Mouse (Mus musculus): ENCODE measurements around the gene Mak. TPM values are rescaled to one million over a fixed set of nuclear protein-coding genes. Genes with fewer than 3 reads are reported as not detected.
"Not testable (repeated sequence)": the region's sequence is repeated elsewhere in the genome, so short reads cannot be mapped to it uniquely, and the experiment has no call there.

Mak gene
- total RNA-seq, 2 experiments from 2014 or later = not detected

DNA sequence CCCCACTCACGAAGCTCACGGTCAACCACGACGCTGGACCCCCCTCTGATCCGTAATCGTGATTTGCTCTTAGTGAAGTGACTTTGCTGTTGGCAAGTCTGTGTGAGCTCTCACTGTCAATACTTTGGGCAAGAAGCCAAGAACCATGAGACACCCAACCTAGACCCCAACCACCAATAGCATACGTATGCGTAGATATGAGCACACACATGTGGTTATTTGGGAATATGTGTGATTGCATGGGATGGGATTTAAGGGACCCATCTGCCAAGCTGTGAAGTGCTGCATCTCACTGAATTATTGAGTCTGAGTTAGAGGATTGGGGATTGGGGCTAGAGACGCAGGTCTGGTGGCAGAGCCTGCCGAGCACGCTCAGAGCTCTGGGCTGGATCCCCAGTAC is 7.9 kb downstream of the Mak start:
- DNase-seq = no peak

DNA sequence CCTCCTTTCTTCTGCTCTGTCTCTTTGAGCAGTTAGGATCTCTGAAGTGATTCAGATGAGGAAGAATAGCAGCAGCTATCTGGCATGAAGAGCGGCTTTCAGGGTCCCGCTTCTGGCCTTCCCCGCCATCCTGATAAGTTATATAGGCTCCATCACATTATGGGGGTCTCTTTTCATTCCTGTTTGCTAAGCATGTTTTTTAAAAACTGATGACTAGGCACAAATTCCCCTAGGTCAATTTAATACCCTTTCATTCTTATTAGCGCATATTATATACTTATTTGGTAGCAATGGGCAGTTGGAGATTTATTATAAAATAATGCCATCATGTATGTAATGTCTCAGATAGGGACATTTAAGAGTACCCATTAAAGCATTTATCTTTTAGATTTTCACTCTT is 11.9 kb downstream of the Mak start:
- no peak for DNase-seq

DNA sequence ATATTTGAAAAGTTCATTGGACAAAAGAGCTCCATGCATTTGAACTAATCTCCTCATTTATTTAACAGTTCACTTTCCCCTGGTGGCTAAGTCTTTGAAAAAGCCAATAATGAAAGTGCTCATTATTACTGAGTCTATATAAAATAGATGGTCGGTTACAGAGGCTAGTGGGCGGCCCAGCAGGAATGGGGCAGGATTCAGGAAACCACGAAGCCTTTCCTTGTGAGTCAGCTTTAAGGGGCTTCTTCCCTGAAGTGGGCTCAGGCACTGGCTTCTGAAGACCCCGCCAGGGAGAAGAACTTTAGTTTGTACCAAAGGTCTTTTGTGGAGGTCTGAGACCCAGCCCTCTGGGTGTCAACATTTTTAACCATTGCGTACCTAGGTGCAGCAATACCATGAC is 27.5 kb downstream of the Mak start:
- DNase-seq = no peak

- no peak for DNase-seq
These were observed 32.2 kb downstream of the Mak start for GRCm38 (mm10) chr13:41047280-41047679.

GRCm38 (mm10) chr13:41045901-41046300 is 33.6 kb downstream of the Mak start:
- no peak for DNase-seq

- DNase-seq = no peak
These were observed 37.0 kb downstream of the Mak start for GRCm38 (mm10) chr13:41042511-41042910.

DNA sequence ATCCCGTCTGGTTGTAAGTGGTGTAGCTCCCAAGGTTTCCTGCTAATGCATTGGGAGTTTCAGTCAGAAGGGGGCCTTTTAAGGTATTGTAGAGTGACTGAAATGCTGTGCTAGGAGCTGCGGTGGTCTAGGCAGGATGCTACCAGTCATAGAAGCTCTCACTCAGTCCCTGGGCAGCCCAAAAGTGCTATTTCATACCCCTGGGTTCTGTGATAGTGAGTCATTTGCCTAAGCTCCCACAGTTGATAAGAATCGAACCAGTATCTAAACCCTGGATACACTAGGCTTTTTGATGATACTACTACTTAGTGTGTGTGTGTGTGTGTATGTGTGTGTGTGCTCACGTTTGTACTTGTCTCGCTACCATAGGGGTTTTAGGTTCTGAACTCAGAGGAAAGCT is 49.4 kb downstream of the Mak start:
- no peak for DNase-seq

DNA sequence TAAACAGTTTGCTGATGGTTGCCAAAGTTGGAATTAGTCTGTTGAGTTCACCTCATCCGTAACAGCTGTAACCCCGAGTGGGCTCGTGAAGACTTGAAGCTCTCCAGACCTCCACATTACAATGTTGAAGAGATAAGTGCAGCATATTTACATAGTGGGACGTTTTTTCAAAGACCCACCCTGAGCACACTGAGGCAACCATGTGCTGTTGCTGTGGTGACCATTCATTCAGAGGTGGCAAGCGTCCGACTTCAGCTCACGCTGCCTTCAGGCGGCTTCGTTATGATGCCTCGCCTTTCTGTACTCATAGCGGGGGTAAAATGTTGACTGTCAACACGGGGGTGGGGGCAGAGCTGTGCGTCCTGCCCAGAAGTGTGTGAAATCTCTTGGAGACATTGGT is 57.4 kb downstream of the Mak start:
- no peak for DNase-seq

DNA sequence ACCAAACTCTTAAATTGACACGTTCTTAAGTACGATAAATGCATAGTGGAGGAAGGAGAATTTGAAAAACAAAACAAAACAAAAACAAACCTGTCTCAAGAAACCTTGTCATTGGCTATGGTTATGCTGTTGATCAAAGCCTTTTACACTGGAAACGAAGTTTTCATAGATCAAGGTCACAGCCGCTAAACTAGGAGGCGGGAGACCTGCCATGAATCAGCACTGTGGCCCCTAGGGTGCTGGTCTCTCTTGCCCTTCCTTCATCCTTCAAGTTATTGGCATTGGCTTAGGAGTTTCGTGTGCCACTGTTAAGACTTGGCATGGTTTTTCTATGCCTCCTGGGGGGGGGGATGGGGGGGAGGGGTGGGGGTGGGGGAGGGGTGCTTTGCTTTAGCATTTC is 57.9 kb downstream of the Mak start:
- no peak for DNase-seq

- no peak for DNase-seq
These were observed 59.0 kb downstream of the Mak start for GRCm38 (mm10) chr13:41020494-41020893.

- no peak for DNase-seq
These were observed 60.5 kb downstream of the Mak start for GRCm38 (mm10) chr13:41018756-41019591.

- no peak for DNase-seq
These were observed 61.3 kb downstream of the Mak start for GRCm38 (mm10) chr13:41018236-41018635.

GRCm38 (mm10) chr13:41017832-41018231 is 61.7 kb downstream of the Mak start:
- no peak for DNase-seq

DNA sequence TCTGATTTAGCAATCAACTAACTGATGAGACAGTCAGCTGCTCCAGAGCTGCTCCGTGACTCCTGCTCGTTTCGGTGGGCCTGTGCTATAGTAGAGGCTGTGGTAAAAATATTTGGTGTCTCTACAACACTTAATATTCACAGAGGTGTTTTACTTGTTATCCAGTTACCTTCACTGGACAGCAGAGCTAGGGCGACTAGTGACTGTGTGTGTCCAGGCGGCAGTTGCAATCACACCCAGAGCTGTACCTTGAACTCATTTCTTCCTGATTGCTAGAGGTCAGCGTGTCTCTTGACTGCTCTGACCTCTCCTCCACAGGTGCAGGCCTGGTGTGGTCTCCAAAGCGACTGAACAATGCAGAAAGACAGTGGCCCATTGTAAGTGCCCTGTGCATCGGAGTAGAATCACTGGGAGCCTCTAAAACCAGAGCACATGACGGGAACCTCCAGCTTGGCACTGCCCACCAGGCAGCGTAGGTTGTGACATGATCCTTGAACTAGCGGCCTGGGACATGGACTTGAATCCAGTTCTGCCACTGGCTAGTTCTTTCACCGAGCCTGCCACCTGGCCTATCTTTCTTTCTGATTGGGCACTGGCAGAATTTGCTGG is 62.6 kb downstream of the Mak start:
- no peak for DNase-seq

- peak; percentile 96 for DNase-seq
These were observed 63.5 kb downstream of the Mak start, which contains the start of gene Tmem14c for GRCm38 (mm10) chr13:41015829-41016634. Gene Tmem14c (plus strand): TSS chr13:41016292.

DNA sequence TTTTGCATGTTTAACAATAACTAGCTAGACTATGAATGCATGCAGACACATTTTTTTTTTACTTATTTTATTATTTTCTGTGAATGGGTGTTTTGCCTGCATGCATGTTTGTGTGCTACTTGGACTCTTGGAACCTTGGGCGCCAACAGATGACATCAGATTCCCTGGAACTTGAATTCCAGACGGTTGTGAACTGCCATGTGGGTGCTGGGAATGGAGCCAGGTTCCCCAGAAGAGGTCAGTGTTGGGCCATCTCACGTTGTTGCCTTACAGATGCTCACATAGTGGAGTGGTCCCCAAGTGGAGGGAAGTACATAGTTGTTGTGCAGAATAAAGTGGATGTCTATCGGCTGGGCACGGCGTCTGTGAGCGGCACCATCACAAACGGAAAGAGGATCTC is 70.6 kb downstream of the Mak start:
- no peak for DNase-seq

- DNase-seq = no peak
These were observed 71.2 kb downstream of the Mak start for GRCm38 (mm10) chr13:41008271-41008670.

DNA sequence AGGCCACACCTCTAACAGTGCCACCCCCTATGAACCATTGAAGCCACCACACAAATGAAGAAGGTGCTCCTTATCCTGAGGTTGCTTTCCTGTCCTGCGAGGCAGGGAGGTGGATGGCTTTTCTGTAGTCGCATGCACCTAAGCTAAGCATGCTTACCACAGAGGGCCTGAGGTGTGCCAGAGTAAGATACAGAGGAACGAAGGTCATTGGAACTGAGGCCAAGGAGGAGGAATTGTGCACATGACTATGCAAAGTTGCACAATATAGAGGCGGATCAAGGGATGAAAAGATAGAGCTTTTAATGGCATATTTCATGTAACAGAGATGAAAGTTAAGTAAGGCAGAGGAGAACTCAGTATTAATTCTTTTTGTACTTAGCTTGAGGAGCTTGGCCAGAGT is 73.3 kb downstream of the Mak start:
- no peak for DNase-seq

GRCm38 (mm10) chr13:41002001-41002400 is 77.5 kb downstream of the Mak start:
- DNase-seq = no peak

GRCm38 (mm10) chr13:41000926-41001639 is 78.4 kb downstream of the Mak start, which contains the start of gene Pak1ip1:
Gene Pak1ip1 (plus strand): TSS chr13:41001023.
- peak; percentile 93 for DNase-seq

- peak; percentile 61 for DNase-seq
These were observed 79.2 kb downstream of the Mak start for GRCm38 (mm10) chr13:41000140-41000925.

- not testable (repeated sequence) for DNase-seq
These were observed 81.0 kb downstream of the Mak start for GRCm38 (mm10) chr13:40998537-40998936.
